Mouse (Mus musculus) MEL (cell line): ENCODE measurements around the gene Chst15. TPM values are rescaled to one million over a fixed set of nuclear protein-coding genes. Genes with fewer than 3 reads are reported as not detected.

Experiments used
- DNase-seq: peaks from one replicate; pipeline ENCODE4 v3.0.0; 2011; ENCODE audit warnings: low read depth, low spot score
- H3K27ac ChIP-seq: 2 replicates; pipeline ENCODE4 v1.5.1; 2012; ENCODE audit warnings: low read depth, mild to moderate bottlenecking, control low read depth, low read length, moderate library complexity; ENCODE audit not compliant: control insufficient read depth
- H3K27me3 ChIP-seq, 2 experiments: fragments of 150-350 bp in 1 of 2; sonication (generic) in 1 of 2; 2 replicates each; pipeline ENCODE4 v1.6.1; 2012; ENCODE audit warnings: low read length in 2 of 2, mild to moderate bottlenecking in 2 of 2, improper control_type of control experiment in 1 of 2, moderate library complexity in 1 of 2; ENCODE audit not compliant: insufficient read depth in 2 of 2, control insufficient read depth in 1 of 2
- H3K36me3 ChIP-seq, 2 experiments: 2 replicates each; pipeline ENCODE4 v1.6.1; 2012 to 2014; ENCODE audit warnings: low read length in 2 of 2, improper control_type of control experiment in 1 of 2, inconsistent platforms in 1 of 2, mild to moderate bottlenecking in 1 of 2; ENCODE audit not compliant: insufficient read depth in 2 of 2, control insufficient read depth in 1 of 2
- H3K4me1 ChIP-seq, 2 experiments: fragments of 150-350 bp in 1 of 2; sonication (generic) in 1 of 2; 2 replicates each; pipeline ENCODE4 v1.6.1; 2012; ENCODE audit warnings: low read length in 2 of 2, improper control_type of control experiment in 1 of 2, mild to moderate bottlenecking in 1 of 2; ENCODE audit not compliant: insufficient read depth in 2 of 2, control insufficient read depth in 1 of 2
- H3K4me3 ChIP-seq, 2 experiments: fragments of 150-350 bp in 1 of 2; sonication (generic) in 1 of 2; 2 replicates each; pipeline ENCODE4 v1.5.1; 2012; ENCODE audit warnings: low read depth in 2 of 2, low read length in 2 of 2, mild to moderate bottlenecking in 2 of 2, moderate library complexity in 2 of 2, control low read depth in 1 of 2, improper control_type of control experiment in 1 of 2; ENCODE audit not compliant: control insufficient read depth in 1 of 2, insufficient read depth in 1 of 2
- H3K79me2 ChIP-seq: 2 replicates; pipeline ENCODE4 v1.6.1; 2012; ENCODE audit warnings: mild to moderate bottlenecking, low read length, moderate library complexity; ENCODE audit not compliant: control insufficient read depth, poor library complexity, insufficient read depth
- H3K9ac ChIP-seq: 2 replicates; pipeline ENCODE4 v1.6.1; 2012; ENCODE audit warnings: low read depth, mild to moderate bottlenecking, control low read depth, low read length, moderate library complexity; ENCODE audit not compliant: control insufficient read depth, poor library complexity, severe bottlenecking
- H3K9me3 ChIP-seq: fragments of 150-350 bp; sonication (generic); replicated peaks from 2 replicates; pipeline ENCODE4 v1.6.1; 2012; ENCODE audit warnings: mild to moderate bottlenecking, low read length, improper control_type of control experiment, moderate library complexity; ENCODE audit not compliant: insufficient read depth
- CTCF ChIP-seq, 3 experiments: IDR thresholded peaks in 2 of 3; conservative IDR thresholded peaks in 1 of 3; 2 replicates each; pipeline ENCODE4 v1.5.1; 2011 to 2012; ENCODE audit warnings: low read length in 3 of 3, low read depth in 2 of 3, mild to moderate bottlenecking in 2 of 3, improper control_type of control experiment in 1 of 3, inconsistent platforms in 1 of 3, mixed read lengths in 1 of 3, moderate library complexity in 1 of 3; ENCODE audit not compliant: control insufficient read depth in 1 of 3, insufficient read depth in 1 of 3, poor library complexity in 1 of 3, severe bottlenecking in 1 of 3
- E2F4 ChIP-seq: IDR thresholded peaks from 2 replicates; pipeline ENCODE4 v1.6.1; 2011; ENCODE audit warnings: low read depth, low read length, improper control_type of control experiment, borderline replicate concordance
- ELF1 ChIP-seq: IDR thresholded peaks from 2 replicates; pipeline ENCODE4 v1.6.1; 2014; ENCODE audit warnings: low read depth, mild to moderate bottlenecking, inconsistent platforms, low read length, improper control_type of control experiment, moderate library complexity
- ETS1 ChIP-seq: IDR thresholded peaks from 2 replicates; pipeline ENCODE4 v1.6.1; 2012; ENCODE audit warnings: low read depth, mild to moderate bottlenecking, inconsistent platforms, low read length, improper control_type of control experiment, moderate library complexity
- KAT2A ChIP-seq: conservative IDR thresholded peaks from 2 replicates; pipeline ENCODE4 v1.6.1; 2012; ENCODE audit warnings: low read depth, low read length, improper control_type of control experiment, inconsistent platforms
- MAFK ChIP-seq: IDR thresholded peaks from 2 replicates; pipeline ENCODE4 v1.6.1; 2011; ENCODE audit warnings: low read depth, mild to moderate bottlenecking, low read length, improper control_type of control experiment, borderline replicate concordance
- MAX ChIP-seq: IDR thresholded peaks from 2 replicates; pipeline ENCODE4 v1.6.1; 2011; ENCODE audit warnings: low read length, improper control_type of control experiment
- MEF2A ChIP-seq: IDR thresholded peaks from 2 replicates; pipeline ENCODE4 v1.6.1; 2014; ENCODE audit warnings: low read depth, mild to moderate bottlenecking, inconsistent platforms, low read length, improper control_type of control experiment; ENCODE audit not compliant: poor library complexity, insufficient replicate concordance, severe bottlenecking; ENCODE audit errors: extremely low read depth
- MXI1 ChIP-seq: IDR thresholded peaks from 2 replicates; pipeline ENCODE4 v1.6.1; 2011; ENCODE audit warnings: mild to moderate bottlenecking, low read depth, low read length, improper control_type of control experiment
- NELFE ChIP-seq: IDR thresholded peaks from 2 replicates; pipeline ENCODE4 v1.6.1; 2011; ENCODE audit warnings: low read depth, low read length, improper control_type of control experiment
- SIN3A ChIP-seq: IDR thresholded peaks from 2 replicates; pipeline ENCODE4 v1.6.1; 2012; ENCODE audit warnings: low read length, improper control_type of control experiment, inconsistent platforms
- TAL1 ChIP-seq: IDR thresholded peaks from 2 replicates; pipeline ENCODE4 v1.6.1; 2012; ENCODE audit warnings: mild to moderate bottlenecking, inconsistent platforms, low read length, moderate library complexity, mixed read lengths
- TCF12 ChIP-seq: IDR thresholded peaks from 2 replicates; pipeline ENCODE4 v1.6.1; 2014; ENCODE audit warnings: low read depth, mild to moderate bottlenecking, inconsistent platforms, low read length, improper control_type of control experiment, moderate library complexity
- USF1 ChIP-seq: IDR thresholded peaks from 2 replicates; pipeline ENCODE4 v1.6.1; 2014; ENCODE audit warnings: low read depth, mild to moderate bottlenecking, inconsistent platforms, low read length, improper control_type of control experiment, moderate library complexity
- ZC3H11A ChIP-seq: IDR thresholded peaks from 2 replicates; pipeline ENCODE4 v1.6.1; 2012; ENCODE audit warnings: low read depth, mild to moderate bottlenecking, inconsistent platforms, low read length, improper control_type of control experiment
- ZMIZ1 ChIP-seq: IDR thresholded peaks from 2 replicates; pipeline ENCODE4 v1.6.1; 2012; ENCODE audit warnings: low read depth, mild to moderate bottlenecking, inconsistent platforms, low read length, improper control_type of control experiment, moderate library complexity
- polyA plus RNA-seq, 2 experiments: library from polyadenylated mRNA; stranded (reverse) in 1 of 2; unstranded in 1 of 2; fragments of >175 nt in 1 of 2; fragments of >200 nt in 1 of 2; gene quantifications; 2 replicates each; pipeline versions ENCODE4 v1.2.1 to v1.2.4; 2012; ENCODE audit warnings: low replicate concordance in 2 of 2, low read depth in 1 of 2; ENCODE audit not compliant: insufficient read length in 2 of 2, insufficient read depth in 1 of 2, missing spikeins in 1 of 2
- total RNA-seq: library from RNA; depleted of rRNA; stranded (reverse); fragments of 300-350 nt; gene quantifications from 2 replicates; pipeline ENCODE4 v1.2.3, GENCODE M21; 2012

Gene Chst15
- total and polyA plus RNA-seq, 3 experiments: 14.9 to 18.1 TPM; not detected in 1

DNA sequence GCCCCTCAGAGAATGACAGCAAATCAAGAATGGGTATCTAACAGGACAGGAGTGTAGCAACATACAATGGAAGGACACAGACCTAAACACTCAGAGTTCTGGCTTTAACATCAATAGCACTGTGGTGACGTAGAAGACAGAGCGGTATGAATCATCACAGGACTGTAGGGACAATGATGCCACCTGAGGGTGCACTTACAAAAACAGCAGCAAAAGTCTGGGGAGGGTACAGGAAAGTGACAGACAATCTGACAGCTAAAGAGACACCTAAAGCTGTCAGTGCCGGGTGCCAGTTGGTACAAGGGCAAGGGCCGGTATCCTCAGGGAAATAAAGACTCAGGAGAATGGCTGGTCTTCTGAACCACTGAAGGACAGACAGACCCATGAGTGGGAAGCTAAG, 64.0 kb downstream of the Chst15 start:
- no peak for DNase-seq
- H3K27ac ChIP-seq: no peak overlapping the region
- H3K9me3 ChIP-seq: no peaks in the 10 kb centered on the region
- no peak for TF ChIP-seq ETS1
- H3K36me3 ChIP-seq: peaks cover 0 to 9% of the 10 kb centered on the region in 2 experiments; a peak in 2 of 4 replicates
- no peaks in the 10 kb centered on the region for H3K27me3 ChIP-seq
- H3K4me1 ChIP-seq: no peaks in the 10 kb centered on the region
- H3K9ac ChIP-seq: no peak overlapping the region
- no peak overlapping the region for H3K4me3 ChIP-seq
- H3K79me2 ChIP-seq: no peaks in the 10 kb centered on the region

DNA sequence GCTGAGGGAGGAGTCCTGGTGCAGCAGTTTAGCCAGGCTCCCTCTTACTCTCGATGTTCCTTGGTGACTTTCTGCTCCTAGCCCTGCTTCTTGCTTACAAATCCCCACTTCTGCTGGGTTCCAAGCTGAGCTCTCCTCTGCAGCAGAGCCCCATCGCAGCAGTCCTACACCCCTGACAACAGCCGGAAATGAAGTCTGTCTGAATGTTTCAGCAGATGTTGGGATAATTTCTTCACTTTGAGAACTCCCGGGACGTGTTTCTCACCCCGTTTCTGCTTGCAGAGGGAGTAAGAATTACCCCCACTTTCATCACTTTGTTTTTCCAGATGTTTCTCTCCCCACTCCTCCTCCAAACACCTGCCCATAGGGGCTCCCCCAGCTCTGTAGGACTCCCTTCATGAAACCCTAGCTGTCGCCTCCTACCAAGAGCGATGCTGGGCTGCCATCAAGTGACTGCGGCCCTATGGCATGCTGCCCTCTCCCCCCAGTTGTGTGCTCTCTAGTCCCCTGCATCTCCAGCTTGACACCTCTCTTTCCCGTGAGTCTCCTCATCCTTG, 67.4 kb downstream of the Chst15 start:
- Histone ChIP-seq H3K79me2 (no peaks in the 10 kb centered on the region), H3K9ac (no peak overlapping the region), H3K4me1 (no peaks in the 10 kb centered on the region), H3K27ac (no peak overlapping the region), H3K9me3 (no peaks in the 10 kb centered on the region), H3K36me3 (peaks cover 0 to 13% of the 10 kb centered on the region in 2 experiments; a peak in 2 of 4 replicates), H3K4me3 (no peak overlapping the region), H3K27me3 (no peaks in the 10 kb centered on the region)
- DNase-seq: no peak
- TF ChIP-seq CTCF (IDR thresholded peaks at IDR 0.05 in 2 of 3, conservative IDR thresholded peaks at IDR 0.05 in 1 of 3; ENCODE audit: control insufficient read depth in 1 of 3, insufficient read depth in 1 of 3, low read depth in 2 of 3, low read length in 3 of 3, poor library complexity in 1 of 3, severe bottlenecking in 1 of 3) (no peak), MAX (no peak)

DNA sequence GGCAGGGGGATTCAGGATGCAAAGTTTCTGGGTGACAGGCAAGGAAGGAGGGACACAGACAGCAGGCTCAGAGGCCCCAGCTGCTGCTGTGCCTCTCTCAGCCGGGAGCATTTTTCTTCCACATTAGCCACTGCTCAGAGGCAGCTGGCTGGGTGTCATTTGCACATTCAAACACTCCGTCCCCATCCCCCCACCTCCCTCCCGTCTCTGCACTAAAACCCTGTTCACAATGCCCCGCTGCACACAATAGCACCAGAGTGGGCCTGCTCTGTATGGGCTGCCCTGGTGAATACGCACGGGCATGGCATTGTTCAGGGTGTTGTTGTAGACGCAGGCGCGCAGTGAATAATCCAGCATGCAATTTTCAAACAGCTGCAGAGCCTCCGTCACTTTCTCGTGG, 69.5 kb downstream of the Chst15 start:
- no peak for DNase-seq
- Histone ChIP-seq H3K4me1 (no peaks in the 10 kb centered on the region), H3K9me3 (no peaks in the 10 kb centered on the region), H3K27ac (no peak overlapping the region), H3K9ac (no peak overlapping the region), H3K36me3 (peaks cover 0 to 12% of the 10 kb centered on the region in 2 experiments; a peak in 2 of 4 replicates), H3K4me3 (no peak overlapping the region), H3K27me3 (no peaks in the 10 kb centered on the region), H3K79me2 (no peaks in the 10 kb centered on the region)
- TF ChIP-seq TAL1: no peak
- no peak for TF ChIP-seq USF1
- TF ChIP-seq ELF1: no peak
- TF ChIP-seq TCF12: no peak
- no peak for TF ChIP-seq ZC3H11A
- no peak for TF ChIP-seq NELFE
- no peak for TF ChIP-seq E2F4
- no peak for TF ChIP-seq MEF2A
- TF ChIP-seq ZMIZ1: no peak
- no peak for TF ChIP-seq SIN3A
- TF ChIP-seq KAT2A: no peak
- TF ChIP-seq MAFK: no peak
- TF ChIP-seq MXI1: no peak
